Mouse (Mus musculus): ENCODE measurements around the gene Efcab6. TPM values are rescaled to one million over a fixed set of nuclear protein-coding genes. Genes with fewer than 3 reads are reported as not detected.

Efcab6 gene
- polyA plus RNA-seq, 1 experiment = not detected

DNA sequence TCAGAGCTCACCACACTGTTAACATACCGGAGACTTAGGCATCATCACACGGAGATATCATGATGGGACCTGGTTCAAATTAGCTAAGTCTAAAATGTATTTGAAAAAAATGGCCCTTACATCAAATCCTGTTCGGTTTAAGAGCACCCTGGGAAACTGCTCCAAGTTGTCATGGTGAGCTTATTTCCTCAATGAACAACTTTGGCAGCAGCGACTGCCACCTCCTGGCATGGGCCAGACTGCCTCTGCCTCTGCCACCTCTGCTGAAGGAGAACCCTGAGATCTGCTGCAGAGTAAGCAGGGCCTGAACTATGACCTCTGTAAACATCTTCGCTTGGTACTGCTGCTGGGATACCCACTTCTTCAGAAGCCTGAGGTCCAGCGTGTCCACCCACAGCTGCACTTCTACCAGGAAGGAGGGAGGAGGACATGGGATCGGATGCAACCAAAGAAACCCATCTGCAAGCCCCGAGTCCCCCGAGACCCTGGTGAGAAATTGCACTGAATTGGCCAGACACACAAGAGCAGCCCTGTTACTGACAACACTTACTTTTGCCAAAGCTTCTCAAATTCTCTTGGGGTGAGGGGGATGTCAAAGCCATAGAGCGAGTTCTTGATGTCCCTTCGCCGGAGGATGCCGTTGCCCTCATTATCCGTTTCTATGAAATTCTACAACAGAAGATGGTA is 152.0 kb downstream of the Efcab6 start:
- Histone ChIP-seq H3K4me3 (ENCODE audit: insufficient read depth, low read length) (no peak overlapping the region), H3K4me1 (ENCODE audit: control insufficient read depth, insufficient read depth, low read length) (no peaks in the 10 kb centered on the region), H3K27ac (ENCODE audit: insufficient read depth, low read depth, low read length) (no peak overlapping the region)
- no peak for TF ChIP-seq POLR2A (IDR thresholded peaks at IDR 0.05; ENCODE audit: borderline replicate concordance, low read depth, low read length)
- TF ChIP-seq CTCF (IDR thresholded peaks at IDR 0.05; ENCODE audit: low read depth, low read length) = no peak

DNA sequence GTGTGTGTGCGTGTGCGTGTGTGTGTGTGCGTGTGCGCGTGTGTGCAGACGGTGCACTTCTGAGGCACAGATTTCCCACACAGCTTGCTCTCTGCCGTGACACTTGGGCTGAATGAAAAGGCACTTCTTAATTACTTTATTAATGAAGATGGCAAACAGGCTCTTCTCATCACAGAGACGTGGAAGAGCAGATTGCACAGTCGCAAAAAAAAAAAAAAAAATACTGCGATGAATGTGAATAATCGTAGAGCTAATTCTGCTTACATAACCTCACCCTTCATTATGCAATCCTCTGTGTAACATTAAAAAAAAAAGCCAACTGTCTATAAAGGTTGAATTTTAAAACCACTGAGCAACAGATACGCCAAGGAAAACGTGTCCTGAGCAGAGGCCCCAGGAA is 158.7 kb downstream of the Efcab6 start:
- no peak overlapping the region for H3K27ac ChIP-seq (ENCODE audit: insufficient read depth, low read depth, low read length)
- no peak overlapping the region for H3K4me3 ChIP-seq (ENCODE audit: insufficient read depth, low read length)
- TF ChIP-seq POLR2A (IDR thresholded peaks at IDR 0.05; ENCODE audit: borderline replicate concordance, low read depth, low read length) (no peak), CTCF (IDR thresholded peaks at IDR 0.05; ENCODE audit: low read depth, low read length) (no peak)
- no peaks in the 10 kb centered on the region for H3K4me1 ChIP-seq (ENCODE audit: control insufficient read depth, insufficient read depth, low read length)

DNA sequence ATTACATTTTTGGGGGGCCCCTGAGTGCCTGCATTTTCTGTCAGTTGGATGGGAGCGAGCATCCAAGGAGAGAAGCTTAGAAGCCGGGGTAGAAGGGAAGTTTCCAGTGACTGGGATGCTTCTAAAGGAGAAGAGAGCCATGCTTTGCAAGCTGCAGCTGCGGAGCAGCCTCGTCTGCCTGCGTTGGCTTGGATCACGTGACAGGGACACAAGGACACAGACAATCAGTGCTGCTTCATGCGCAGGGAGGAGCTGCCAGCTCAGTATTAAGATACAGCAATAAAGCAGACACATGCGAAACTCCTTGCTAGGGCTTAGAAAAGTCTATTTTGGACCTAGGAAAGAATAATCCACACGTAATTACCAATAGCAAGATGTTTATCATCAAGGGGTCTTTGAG is 167.9 kb downstream of the Efcab6 start:
- H3K4me3 ChIP-seq (ENCODE audit: insufficient read depth, low read length) = no peak overlapping the region
- no peaks in the 10 kb centered on the region for H3K4me1 ChIP-seq (ENCODE audit: control insufficient read depth, insufficient read depth, low read length)
- H3K27ac ChIP-seq (ENCODE audit: insufficient read depth, low read depth, low read length) = no peak overlapping the region
- TF ChIP-seq CTCF (IDR thresholded peaks at IDR 0.05; ENCODE audit: low read depth, low read length) (no peak), POLR2A (IDR thresholded peaks at IDR 0.05; ENCODE audit: borderline replicate concordance, low read depth, low read length) (no peak)

DNA sequence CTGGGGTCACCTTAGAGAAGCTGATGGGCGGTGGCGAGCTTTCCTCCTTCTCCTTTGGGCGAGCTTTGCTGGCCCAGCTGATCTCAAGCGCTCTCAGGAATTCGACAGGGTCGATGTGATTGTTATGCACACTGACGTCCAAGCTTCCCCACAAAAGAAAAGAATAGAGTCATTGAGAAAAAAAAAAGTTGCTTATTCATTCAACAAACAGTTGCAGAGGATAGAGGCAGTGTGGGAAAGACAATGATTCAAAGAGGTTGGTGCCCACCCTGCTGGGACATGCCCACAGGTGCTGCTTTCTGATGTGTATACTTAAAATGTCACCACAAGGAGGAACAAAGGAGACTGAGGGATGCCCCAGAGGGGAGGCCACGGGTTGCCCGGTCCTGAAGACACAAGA is 169.2 kb downstream of the Efcab6 start:
- Histone ChIP-seq H3K27ac (ENCODE audit: insufficient read depth, low read depth, low read length) (no peak overlapping the region), H3K4me3 (ENCODE audit: insufficient read depth, low read length) (no peak overlapping the region), H3K4me1 (ENCODE audit: control insufficient read depth, insufficient read depth, low read length) (no peaks in the 10 kb centered on the region)
- TF ChIP-seq CTCF (IDR thresholded peaks at IDR 0.05; ENCODE audit: low read depth, low read length) (no peak), POLR2A (IDR thresholded peaks at IDR 0.05; ENCODE audit: borderline replicate concordance, low read depth, low read length) (no peak)

GRCm38 (mm10) chr15:83894261-83894660 is 170.9 kb downstream of the Efcab6 start:
- TF ChIP-seq POLR2A (IDR thresholded peaks at IDR 0.05; ENCODE audit: borderline replicate concordance, low read depth, low read length) (no peak), CTCF (IDR thresholded peaks at IDR 0.05; ENCODE audit: low read depth, low read length) (no peak)
- Histone ChIP-seq H3K4me3 (ENCODE audit: insufficient read depth, low read length) (no peak overlapping the region), H3K27ac (ENCODE audit: insufficient read depth, low read depth, low read length) (no peak overlapping the region), H3K4me1 (ENCODE audit: control insufficient read depth, insufficient read depth, low read length) (no peaks in the 10 kb centered on the region)

DNA sequence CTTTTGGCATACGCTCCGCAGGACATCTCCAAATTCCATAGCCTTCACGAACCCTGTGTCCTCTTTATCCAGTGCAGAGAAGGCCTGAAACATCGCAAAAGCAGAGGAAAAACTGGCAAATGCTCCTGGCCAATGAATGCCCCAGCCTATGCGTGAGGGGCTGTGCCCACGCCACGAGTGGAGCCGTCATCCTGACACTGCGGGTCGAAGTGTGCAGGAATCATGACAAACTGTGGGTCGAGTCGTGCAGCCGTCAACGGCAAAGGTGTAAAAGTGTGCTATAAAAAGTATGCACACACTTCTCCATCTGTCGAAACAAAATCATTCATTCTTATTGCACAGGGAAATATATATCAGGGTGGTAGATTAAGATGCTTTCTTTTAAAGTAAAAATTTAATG is 172.3 kb downstream of the Efcab6 start:
- Histone ChIP-seq H3K4me1 (ENCODE audit: control insufficient read depth, insufficient read depth, low read length) (no peaks in the 10 kb centered on the region), H3K4me3 (ENCODE audit: insufficient read depth, low read length) (no peak overlapping the region), H3K27ac (ENCODE audit: insufficient read depth, low read depth, low read length) (no peak overlapping the region)
- no peak for TF ChIP-seq CTCF (IDR thresholded peaks at IDR 0.05; ENCODE audit: low read depth, low read length)
- no peak for TF ChIP-seq POLR2A (IDR thresholded peaks at IDR 0.05; ENCODE audit: borderline replicate concordance, low read depth, low read length)

- no peak overlapping the region for H3K27ac ChIP-seq (ENCODE audit: insufficient read depth, low read depth, low read length)
- no peak for TF ChIP-seq POLR2A (IDR thresholded peaks at IDR 0.05; ENCODE audit: borderline replicate concordance, low read depth, low read length)
- TF ChIP-seq CTCF (IDR thresholded peaks at IDR 0.05; ENCODE audit: low read depth, low read length) = no peak
- no peaks in the 10 kb centered on the region for H3K4me1 ChIP-seq (ENCODE audit: control insufficient read depth, insufficient read depth, low read length)
- no peak overlapping the region for H3K4me3 ChIP-seq (ENCODE audit: insufficient read depth, low read length)
These were observed 180.9 kb downstream of the Efcab6 start for GRCm38 (mm10) chr15:83884291-83884690.

- TF ChIP-seq POLR2A (IDR thresholded peaks at IDR 0.05; ENCODE audit: borderline replicate concordance, low read depth, low read length) (no peak), CTCF (IDR thresholded peaks at IDR 0.05; ENCODE audit: low read depth, low read length) (no peak)
- Histone ChIP-seq H3K4me1 (ENCODE audit: control insufficient read depth, insufficient read depth, low read length) (no peaks in the 10 kb centered on the region), H3K4me3 (ENCODE audit: insufficient read depth, low read length) (no peak overlapping the region), H3K27ac (ENCODE audit: insufficient read depth, low read depth, low read length) (no peak overlapping the region)
These were observed 181.4 kb downstream of the Efcab6 start for GRCm38 (mm10) chr15:83883821-83884220.

DNA sequence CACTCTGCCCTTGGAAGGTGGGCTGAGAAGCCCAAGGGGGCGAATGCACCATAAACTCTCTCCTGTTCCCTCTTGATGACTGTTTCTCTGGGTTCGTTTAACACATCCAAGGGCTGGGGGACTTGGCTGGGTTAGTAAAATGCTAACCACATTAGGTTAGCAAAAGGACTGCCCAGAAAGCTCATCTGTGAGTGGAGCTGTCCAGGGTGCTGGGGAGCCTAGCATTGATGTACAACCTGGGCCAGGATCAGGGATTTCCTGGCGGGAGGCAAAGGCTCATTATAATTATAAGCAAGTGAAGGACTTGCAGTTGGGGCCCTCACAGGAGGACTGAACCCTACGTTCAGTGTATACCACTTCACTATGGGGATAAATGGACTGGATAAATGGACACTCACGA is 185.3 kb downstream of the Efcab6 start:
- no peak overlapping the region for H3K27ac ChIP-seq (ENCODE audit: insufficient read depth, low read depth, low read length)
- no peaks in the 10 kb centered on the region for H3K4me1 ChIP-seq (ENCODE audit: control insufficient read depth, insufficient read depth, low read length)
- H3K4me3 ChIP-seq (ENCODE audit: insufficient read depth, low read length) = no peak overlapping the region
- TF ChIP-seq CTCF (IDR thresholded peaks at IDR 0.05; ENCODE audit: low read depth, low read length) (no peak), POLR2A (IDR thresholded peaks at IDR 0.05; ENCODE audit: borderline replicate concordance, low read depth, low read length) (no peak)

DNA sequence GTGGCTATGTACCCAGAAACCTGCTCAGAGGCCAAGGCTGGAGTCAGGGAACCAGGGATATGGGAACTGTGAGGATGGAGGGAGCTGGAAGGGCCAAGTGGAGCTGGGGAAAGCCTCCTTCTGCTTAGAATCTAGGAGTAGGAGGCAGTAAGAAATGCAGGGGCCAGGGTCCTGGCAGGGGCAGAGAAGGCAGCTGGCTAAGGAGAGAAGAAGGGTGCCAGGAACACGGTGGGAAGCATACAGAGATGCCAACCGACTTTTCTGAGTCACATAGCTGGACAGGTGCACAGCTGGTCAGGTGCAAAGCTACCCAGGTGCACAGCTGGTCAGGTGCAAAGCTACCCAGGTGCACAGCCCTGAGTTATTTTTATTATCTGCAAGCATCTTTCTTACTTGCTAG is 187.3 kb downstream of the Efcab6 start:
- no peak overlapping the region for H3K4me3 ChIP-seq (ENCODE audit: insufficient read depth, low read length)
- TF ChIP-seq CTCF (IDR thresholded peaks at IDR 0.05; ENCODE audit: low read depth, low read length) = no peak
- TF ChIP-seq POLR2A (IDR thresholded peaks at IDR 0.05; ENCODE audit: borderline replicate concordance, low read depth, low read length) = no peak
- H3K27ac ChIP-seq (ENCODE audit: insufficient read depth, low read depth, low read length) = no peak overlapping the region
- H3K4me1 ChIP-seq (ENCODE audit: control insufficient read depth, insufficient read depth, low read length) = no peaks in the 10 kb centered on the region

All from bone marrow macrophage, adult 2 months (primary cell).